8 mouse cellular contexts compared by ENCODE assay signal in genomic region chr10:60212589-60213379, GRCm38 (mm10). TPM values are rescaled to one million over a fixed set of nuclear protein-coding genes. Genes with fewer than 3 reads are reported as not detected.
DNase-seq lines count a peak whose midpoint lies in the region; ATAC-seq lines count a peak whose summit lies in the region.

No protein-coding gene starts in this region.

- no peaks in the 10 kb centered on the region for H3K9me3 ChIP-seq in hindbrain, embryonic 12.5 days (replicated peaks)
- no peaks in the 10 kb centered on the region for H3K9me3 ChIP-seq in hindbrain, embryonic 14.5 days (ENCODE audit: control insufficient read depth, low read length)
- H3K9me3 ChIP-seq in embryonic facial prominence, embryonic 15.5 days (replicated peaks), result no peaks in the 10 kb centered on the region

- DNase-seq in hindbrain, embryonic 14.5 days (ENCODE audit: low spot score), result no peak
- DNase-seq in 3T3-L1 (ENCODE audit: low read depth, low spot score), result peak; percentile 6
- DNase-seq in kidney, postnatal 14 days, result peak; percentile 65
- DNase-seq in frontal cortex, adult 2 months (ENCODE audit: extremely low spot score in 1 of 2, low spot score in 1 of 2), result no peak
- DNase-seq in left cerebral cortex, adult 18-20 months (ENCODE audit: low spot score in 2 of 2), result no peak
- no peak for DNase-seq in cerebellum, postnatal 14 days

- H3K36me3 ChIP-seq in hindbrain, embryonic 12.5 days, result no peaks in the 10 kb centered on the region
- H3K36me3 ChIP-seq in hindbrain, embryonic 14.5 days (replicated peaks; ENCODE audit: control insufficient read depth, insufficient read depth), result no peaks in the 10 kb centered on the region
- H3K36me3 ChIP-seq in embryonic facial prominence, embryonic 15.5 days, result no peaks in the 10 kb centered on the region

- H3K27me3 ChIP-seq in hindbrain, embryonic 12.5 days, result peaks cover 3% of the 10 kb centered on the region
- peaks cover 3% of the 10 kb centered on the region for H3K27me3 ChIP-seq in hindbrain, embryonic 14.5 days (ENCODE audit: control insufficient read depth, insufficient read depth, low read length)
- no peaks in the 10 kb centered on the region for H3K27me3 ChIP-seq in embryonic facial prominence, embryonic 15.5 days

- H3K27ac ChIP-seq in hindbrain, embryonic 12.5 days, result peak overlapping the region; percentile 5; the same call in 1 of the 2 replicates
- no peak overlapping the region for H3K27ac ChIP-seq in hindbrain, embryonic 14.5 days
- H3K27ac ChIP-seq in embryonic facial prominence, embryonic 15.5 days (replicated peaks), result peak overlapping the region; percentile 56

- 0 out of 2 replicates have a peak overlapping the region, but pooled peaks have one; percentile 1 for H3K4me2 ChIP-seq in hindbrain, embryonic 12.5 days (replicated peaks)
- H3K4me2 ChIP-seq in hindbrain, embryonic 14.5 days (replicated peaks), result no peak overlapping the region
- no peak overlapping the region for H3K4me2 ChIP-seq in embryonic facial prominence, embryonic 15.5 days (replicated peaks)

- peak; percentile 55 for ATAC-seq in hindbrain, embryonic 12.5 days (ENCODE audit: low FRiP score)
- ATAC-seq in hindbrain, embryonic 14.5 days (ENCODE audit: low FRiP score), result no peak
- ATAC-seq in embryonic facial prominence, embryonic 15.5 days (ENCODE audit: insufficient number of reproducible peaks, low FRiP score, low TSS enrichment, low read depth), result 0 out of 2 replicates have a peak, but pooled peaks have one; percentile 27

- H3K9ac ChIP-seq in hindbrain, embryonic 12.5 days, result no peak overlapping the region
- no peak overlapping the region for H3K9ac ChIP-seq in hindbrain, embryonic 14.5 days
- H3K9ac ChIP-seq in embryonic facial prominence, embryonic 15.5 days, result no peak overlapping the region

- 33% methylated on average over 11 of the region's 11 CpGs for WGBS in hindbrain, embryonic 12.5 days
- WGBS in hindbrain, embryonic 14.5 days, result 31% methylated on average over 11 of the region's 11 CpGs
- WGBS in embryonic facial prominence, embryonic 15.5 days, result 33% methylated on average over 11 of the region's 11 CpGs

- H3K4me3 ChIP-seq in hindbrain, embryonic 12.5 days, result no peak overlapping the region
- H3K4me3 ChIP-seq in hindbrain, embryonic 14.5 days (replicated peaks; ENCODE audit: low read length), result no peak overlapping the region
- H3K4me3 ChIP-seq in embryonic facial prominence, embryonic 15.5 days (replicated peaks), result no peak overlapping the region

- H3K4me1 ChIP-seq in hindbrain, embryonic 12.5 days, result peaks cover 65% of the 10 kb centered on the region
- peaks cover 37% of the 10 kb centered on the region for H3K4me1 ChIP-seq in hindbrain, embryonic 14.5 days (replicated peaks; ENCODE audit: control insufficient read depth, insufficient read depth, low read length)
- H3K4me1 ChIP-seq in embryonic facial prominence, embryonic 15.5 days, result peaks cover 65% of the 10 kb centered on the region

RNA-seq across cellular contexts. Expression of gene Chst3, which starts 6.3 kb away (rescaled TPM):
- 3.2 and 3.7 TPM in 2 replicates for polyA plus RNA-seq in hindbrain, embryonic 12.5 days (2016; fragmentation: Nextera tagmentation; extraction: Ambion mirVana)
- 1.2 TPM in 2 replicates for polyA plus RNA-seq in hindbrain, embryonic 14.5 days (2014; fragmentation: Nextera tagmentation; extraction: Ambion mirVana)
- polyA plus RNA-seq in embryonic facial prominence, embryonic 15.5 days (2015; fragmentation: Nextera tagmentation; extraction: Ambion mirVana), result 2.8 TPM in 2 replicates
- 1.8 TPM in 2 replicates for polyA plus RNA-seq in frontal cortex, adult 2 months (2012; rRNA removed)
- total RNA-seq in left cerebral cortex, adult 18-20 months (2021), result 1 to 10 TPM in 1 of 2 experiments, under 1 TPM in 1; 0.65 to 1.1 TPM

Comparison
In these comparisons a context has a peak if more than half of its experiments do, and no peak if none do; other contexts are left out.
1. DNase-seq: peak in 3T3-L1 (single experiment) and kidney, postnatal 14 days (single experiment); none in hindbrain, embryonic 14.5 days (single experiment), frontal cortex, adult 2 months (0 of 2), left cerebral cortex, adult 18-20 months (0 of 2) and cerebellum, postnatal 14 days (0 of 2).